Mouse (Mus musculus): ENCODE measurements at regions not wholly inside any gene's neighbourhood (a gene's known extent, or its start where the extent isn't known, plus 50 kb on each side); places are given as distances from the start of the nearest gene placed in this dataset.

- 0 out of 2 replicates have a peak, but pooled peaks have one; percentile 61 for ATAC-seq (replicated peaks; ENCODE audit: low FRiP score, low TSS enrichment, poor library complexity, severe bottlenecking)
Observed at GRCm38 (mm10) chr11:64890776-64891175, 88.1 kb upstream of the Elac2 start.

DNA sequence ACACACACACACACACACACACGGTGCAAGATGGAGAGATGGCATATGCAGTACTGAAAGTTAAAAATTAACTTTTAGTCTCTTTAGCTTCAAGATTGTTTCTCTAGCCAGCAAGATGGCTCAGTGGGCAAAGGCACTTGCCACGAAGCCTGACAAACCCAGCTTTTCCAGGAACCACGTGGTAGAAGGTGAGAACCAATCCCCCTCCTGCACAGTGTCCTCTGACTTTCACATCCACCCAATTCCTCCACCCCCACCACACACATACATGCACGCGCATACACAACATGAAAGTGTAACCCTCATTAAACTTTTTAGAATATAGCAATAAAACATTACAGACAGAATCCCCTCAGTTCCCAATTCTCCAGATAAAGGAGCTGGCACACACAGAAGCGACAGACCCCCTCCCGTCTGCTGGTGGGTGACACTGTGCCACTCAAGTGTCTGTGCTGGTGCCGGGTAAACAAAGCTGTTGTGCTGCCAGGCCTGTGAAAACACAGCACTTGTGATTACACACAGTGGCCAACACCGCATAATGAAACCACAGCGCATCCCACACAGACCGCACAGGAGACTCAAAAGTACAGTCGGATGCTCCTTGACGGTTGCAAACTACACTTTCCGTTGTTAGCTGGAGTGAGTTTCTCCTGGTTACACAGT lies 82.9 kb upstream of the Elac2 start:
- ATAC-seq (replicated peaks; ENCODE audit: low FRiP score, low TSS enrichment, poor library complexity, severe bottlenecking) = no peak

GRCm38 (mm10) chr11:64898758-64899586 lies 79.9 kb upstream of the Elac2 start:
- peak; percentile 87 for ATAC-seq (replicated peaks; ENCODE audit: low FRiP score, low TSS enrichment, poor library complexity, severe bottlenecking)

DNA sequence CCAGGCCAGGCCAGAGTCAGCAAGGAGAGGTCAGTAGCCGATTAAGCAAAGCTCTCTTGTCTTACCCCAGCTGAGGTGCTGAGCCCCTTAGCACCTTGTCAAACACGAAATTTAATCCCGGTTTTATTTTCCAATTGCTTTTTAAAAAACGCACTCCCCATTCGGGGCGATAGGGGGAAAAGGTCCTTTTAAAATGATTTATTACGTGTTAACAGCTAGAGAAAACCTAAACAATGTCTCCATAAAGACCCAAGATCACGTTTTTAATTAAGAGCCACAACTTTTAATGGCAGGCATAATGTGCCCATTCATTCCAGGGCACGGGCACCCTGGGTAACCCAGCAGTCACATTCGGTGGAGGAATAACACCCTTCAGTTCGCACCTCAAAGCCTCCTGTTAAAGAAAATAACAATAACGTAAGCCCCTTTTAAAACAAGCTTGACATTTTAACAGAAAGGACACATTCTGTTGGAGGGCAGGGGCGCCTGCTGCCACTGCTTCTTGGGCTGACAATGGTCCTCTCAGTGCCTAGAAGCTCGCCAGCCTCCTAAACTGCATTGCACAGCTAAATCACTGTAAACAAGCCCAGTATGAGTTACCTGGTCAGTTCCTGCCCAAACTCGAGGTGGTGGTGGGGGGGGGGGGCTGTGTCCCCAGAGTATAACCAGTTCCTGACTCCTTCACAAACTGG lies 79.1 kb upstream of the Elac2 start:
- no peak for ATAC-seq (replicated peaks; ENCODE audit: low FRiP score, low TSS enrichment, poor library complexity, severe bottlenecking)

DNA sequence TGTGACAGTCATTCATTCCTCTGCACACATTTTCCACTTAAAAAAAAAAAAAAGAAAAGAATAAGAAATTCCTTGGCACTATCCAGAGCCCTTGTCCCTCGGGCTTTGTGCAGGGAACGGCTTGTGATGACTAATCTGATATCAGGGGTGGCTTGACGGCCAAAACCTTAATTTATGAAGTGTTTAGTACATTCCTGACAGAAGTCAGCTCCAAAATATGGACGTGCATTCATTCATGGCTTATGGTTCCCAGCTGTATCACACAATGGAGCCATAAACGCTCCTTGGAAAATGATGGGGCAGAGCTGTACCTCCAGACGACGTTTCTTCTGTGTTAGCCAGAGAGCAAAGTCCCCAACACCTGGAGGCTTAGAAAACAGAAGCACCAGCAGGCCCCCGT lies 62.1 kb upstream of the Elac2 start:
- ATAC-seq (replicated peaks; ENCODE audit: low FRiP score, low TSS enrichment, poor library complexity, severe bottlenecking) = no peak

- no peak for ATAC-seq (replicated peaks; ENCODE audit: low FRiP score, low TSS enrichment, poor library complexity, severe bottlenecking)
Observed at GRCm38 (mm10) chr11:64917301-64917700, 61.5 kb upstream of the Elac2 start.

DNA sequence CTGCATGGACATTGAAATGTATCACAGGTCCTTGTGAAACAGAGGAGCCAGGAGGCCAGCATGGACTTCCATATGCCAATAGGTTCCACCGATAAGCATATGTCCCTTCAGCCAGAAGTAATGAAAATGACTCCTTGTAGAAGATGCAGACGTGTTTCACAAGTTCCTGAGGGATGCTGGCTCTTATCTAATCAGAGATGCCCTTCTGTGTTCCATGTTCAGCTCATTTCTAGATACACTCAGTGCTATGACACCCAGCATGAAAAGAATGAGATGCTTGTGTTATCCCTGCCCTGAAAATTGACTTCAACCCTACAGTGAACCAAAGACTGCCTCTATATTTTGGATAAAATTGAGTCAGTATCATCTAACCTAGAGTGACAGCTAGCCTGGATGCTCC lies 53.8 kb upstream of the Elac2 start:
- ATAC-seq (replicated peaks; ENCODE audit: low FRiP score, low TSS enrichment, poor library complexity, severe bottlenecking) = no peak

DNA sequence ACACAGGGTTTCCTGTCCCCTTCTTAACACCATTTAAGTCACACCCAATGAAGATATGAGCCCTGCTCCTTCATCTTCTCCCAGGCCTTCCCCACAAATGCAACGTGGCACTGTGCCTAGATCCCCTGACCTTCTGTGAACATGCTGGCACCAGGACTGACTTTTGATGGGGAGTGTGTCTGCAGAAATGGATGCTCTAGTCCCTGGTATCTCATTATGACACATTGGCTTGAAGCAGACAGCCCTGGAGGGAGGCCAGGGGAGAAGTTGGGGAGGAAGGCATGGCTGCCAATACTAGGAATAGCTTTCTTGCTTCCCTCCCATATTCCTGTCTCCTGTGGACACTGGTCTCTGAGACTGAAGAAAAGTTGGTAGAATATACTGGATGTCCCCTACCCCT lies 52.9 kb upstream of the Elac2 start:
- no peak for ATAC-seq (replicated peaks; ENCODE audit: low FRiP score, low TSS enrichment, poor library complexity, severe bottlenecking)

All from megakaryocyte-erythroid progenitor cell, adult 5-6 weeks (primary cell).